Mouse (Mus musculus) stomach, embryonic 14.5 days (tissue): ENCODE data around the gene Akap9. TPM values are rescaled to one million over a fixed set of nuclear protein-coding genes. Genes with fewer than 3 reads are reported as not detected.

Source experiments
- ATAC-seq: fragments of 200-750 bp; cut with Nextera tagmentation; 2 replicates; pipeline ENCODE4 v1.8.0; 2017; ENCODE audit warnings: low read depth, moderate TSS enrichment; ENCODE audit not compliant: insufficient number of reproducible peaks, insufficient read depth, low FRiP score
- H3K27ac ChIP-seq: fragments of 300-500 bp; sonication (generic); 2 replicates; pipeline ENCODE4 v1.5.1; 2014; ENCODE audit warnings: mild to moderate bottlenecking, low read length, moderate library complexity, mixed read lengths
- H3K27me3 ChIP-seq: fragments of 300-500 bp; sonication (generic); 2 replicates; pipeline ENCODE4 v1.6.1; 2014; ENCODE audit warnings: low read length, control low read depth, mixed read lengths; ENCODE audit not compliant: control insufficient read depth, insufficient read depth
- H3K36me3 ChIP-seq: fragments of 300-500 bp; sonication (generic); 2 replicates; pipeline ENCODE4 v1.6.1; 2014; ENCODE audit warnings: mild to moderate bottlenecking, control low read depth, low read length, moderate library complexity, mixed read lengths; ENCODE audit not compliant: control insufficient read depth, insufficient read depth
- H3K4me1 ChIP-seq: fragments of 300-500 bp; sonication (generic); 2 replicates; pipeline ENCODE4 v1.6.1; 2014; ENCODE audit warnings: low read length, control low read depth, mixed read lengths; ENCODE audit not compliant: control insufficient read depth, insufficient read depth
- H3K4me2 ChIP-seq: fragments of 300-500 bp; sonication (generic); replicated peaks from 2 replicates; pipeline ENCODE4 v1.6.1; 2014; ENCODE audit warnings: low read depth, low read length, control low read depth
- H3K4me3 ChIP-seq: fragments of 300-500 bp; sonication (generic); 2 replicates; pipeline ENCODE4 v1.5.1; 2014; ENCODE audit warnings: low read depth, low read length, control low read depth
- H3K9ac ChIP-seq: fragments of 300-500 bp; sonication (generic); replicated peaks from 2 replicates; pipeline ENCODE4 v1.6.1; 2014; ENCODE audit warnings: low read depth, mild to moderate bottlenecking, control low read depth, low read length, moderate library complexity, mixed read lengths
- H3K9me3 ChIP-seq: fragments of 300-500 bp; sonication (generic); 2 replicates; pipeline ENCODE4 v1.6.1; 2016; ENCODE audit warnings: low read depth, low read length, control low read depth; ENCODE audit not compliant: control insufficient read depth
- WGBS: fragments of 180-500 bp; shearing (Covaris S2); extraction: QIAGEN DNeasy Blood & Tissue Kit; methylation state at CpG from one replicate; pipeline ENCODE4 v1.1.7; 2014; 5-methylcytosine and 5-hydroxymethylcytosine counted together
- polyA plus RNA-seq: library from polyadenylated mRNA; unstranded; fragments of >200 nt; fragmentation: Nextera tagmentation; extraction: Ambion mirVana; gene quantifications from 2 replicates; pipeline ENCODE4 v1.2.1, GENCODE M21; 2014

Akap9 gene
- polyA plus RNA-seq, 1 experiment from 2014 or later, result 138 TPM

GRCm38 (mm10) chr5:4028486-4029173, 100.8 kb downstream of the Akap9 start:
- H3K4me3 ChIP-seq, result no peak overlapping the region
- no peaks in the 10 kb centered on the region for H3K27me3 ChIP-seq
- H3K9ac ChIP-seq, result no peak overlapping the region
- WGBS, result 86% methylated on average over 6 of the region's 6 CpGs
- no peak overlapping the region for H3K27ac ChIP-seq
- ATAC-seq, result no peak
- H3K36me3 ChIP-seq, result peaks cover 7% of the 10 kb centered on the region; the same call in 1 of the 2 replicates
- 0 out of 2 replicates have a peak, but pooled peaks cover 2% of the 10 kb centered on the region for H3K4me1 ChIP-seq
- H3K4me2 ChIP-seq, result no peak overlapping the region
- no peaks in the 10 kb centered on the region for H3K9me3 ChIP-seq

- peaks cover 18% of the 10 kb centered on the region for H3K36me3 ChIP-seq
- ATAC-seq, result no peak
- H3K9me3 ChIP-seq, result no peaks in the 10 kb centered on the region
- no peaks in the 10 kb centered on the region for H3K4me1 ChIP-seq
- H3K4me3 ChIP-seq, result no peak overlapping the region
- H3K27me3 ChIP-seq, result no peaks in the 10 kb centered on the region
- H3K27ac ChIP-seq, result no peak overlapping the region
- H3K4me2 ChIP-seq, result no peak overlapping the region
- WGBS, result 77% methylated on average over 4 of the region's 4 CpGs
- no peak overlapping the region for H3K9ac ChIP-seq
Measured at GRCm38 (mm10) chr5:4031846-4032245, 104.0 kb downstream of the Akap9 start.

- Histone ChIP-seq H3K27me3 (no peaks in the 10 kb centered on the region), H3K27ac (no peak overlapping the region), H3K9me3 (no peaks in the 10 kb centered on the region), H3K36me3 (peaks cover 47% of the 10 kb centered on the region), H3K4me3 (no peak overlapping the region), H3K4me2 (no peak overlapping the region), H3K4me1 (no peaks in the 10 kb centered on the region), H3K9ac (no peak overlapping the region)
- ATAC-seq, result no peak
- WGBS, result 96% methylated on average over 9 of the region's 9 CpGs
Measured at GRCm38 (mm10) chr5:4036686-4037085, 108.8 kb downstream of the Akap9 start.

- Histone ChIP-seq H3K9me3 (no peaks in the 10 kb centered on the region), H3K4me3 (no peak overlapping the region), H3K4me1 (no peaks in the 10 kb centered on the region), H3K27ac (no peak overlapping the region), H3K36me3 (peaks cover 46% of the 10 kb centered on the region), H3K4me2 (no peak overlapping the region), H3K27me3 (no peaks in the 10 kb centered on the region), H3K9ac (no peak overlapping the region)
- 90% methylated on average over 8 of the region's 8 CpGs for WGBS
- no peak for ATAC-seq
Measured at GRCm38 (mm10) chr5:4039351-4039750, 111.5 kb downstream of the Akap9 start.

GRCm38 (mm10) chr5:4040372-4040771, 112.5 kb downstream of the Akap9 start:
- no peak overlapping the region for H3K4me2 ChIP-seq
- peaks cover 49% of the 10 kb centered on the region for H3K36me3 ChIP-seq
- no peaks in the 10 kb centered on the region for H3K9me3 ChIP-seq
- no peaks in the 10 kb centered on the region for H3K4me1 ChIP-seq
- ATAC-seq, result no peak
- no peak overlapping the region for H3K4me3 ChIP-seq
- H3K27me3 ChIP-seq, result no peaks in the 10 kb centered on the region
- H3K27ac ChIP-seq, result no peak overlapping the region
- H3K9ac ChIP-seq, result no peak overlapping the region
- WGBS, result 87% methylated on average over 6 of the region's 6 CpGs

GRCm38 (mm10) chr5:4040922-4041321, 113.1 kb downstream of the Akap9 start:
- H3K4me2 ChIP-seq, result no peak overlapping the region
- H3K4me1 ChIP-seq, result no peaks in the 10 kb centered on the region
- ATAC-seq, result no peak
- H3K36me3 ChIP-seq, result peaks cover 45% of the 10 kb centered on the region
- H3K9ac ChIP-seq, result no peak overlapping the region
- 90% methylated on average over 2 of the region's 2 CpGs for WGBS
- no peaks in the 10 kb centered on the region for H3K27me3 ChIP-seq
- no peak overlapping the region for H3K4me3 ChIP-seq
- no peak overlapping the region for H3K27ac ChIP-seq
- H3K9me3 ChIP-seq, result no peaks in the 10 kb centered on the region

- no peaks in the 10 kb centered on the region for H3K9me3 ChIP-seq
- H3K36me3 ChIP-seq, result peaks cover 68% of the 10 kb centered on the region
- no peak overlapping the region for H3K27ac ChIP-seq
- H3K27me3 ChIP-seq, result no peaks in the 10 kb centered on the region
- WGBS, result 94% methylated on average over 8 of the region's 8 CpGs
- no peak for ATAC-seq
- H3K9ac ChIP-seq, result no peak overlapping the region
- no peak overlapping the region for H3K4me3 ChIP-seq
- no peak overlapping the region for H3K4me2 ChIP-seq
- no peaks in the 10 kb centered on the region for H3K4me1 ChIP-seq
Measured at GRCm38 (mm10) chr5:4060313-4060712, 132.5 kb downstream of the Akap9 start.

GRCm38 (mm10) chr5:4066476-4067115, 138.7 kb downstream of the Akap9 start:
- H3K4me3 ChIP-seq, result no peak overlapping the region
- H3K27ac ChIP-seq, result no peak overlapping the region
- H3K9me3 ChIP-seq, result no peaks in the 10 kb centered on the region
- no peaks in the 10 kb centered on the region for H3K27me3 ChIP-seq
- H3K4me2 ChIP-seq, result no peak overlapping the region
- 86% methylated on average over 18 of the region's 18 CpGs for WGBS
- ATAC-seq, result no peak
- no peaks in the 10 kb centered on the region for H3K4me1 ChIP-seq
- H3K36me3 ChIP-seq, result peaks cover 48% of the 10 kb centered on the region
- no peak overlapping the region for H3K9ac ChIP-seq
